Mouse (Mus musculus) bone marrow macrophage, adult 2 months (primary cell): ENCODE measurements around the gene Slc39a1.

Experiments
- CTCF ChIP-seq: IDR thresholded peaks from 2 replicates; pipeline ENCODE4 v1.5.1; 2012; ENCODE audit warnings: low read depth, mild to moderate bottlenecking, low read length, moderate library complexity
- POLR2A ChIP-seq: IDR thresholded peaks from 2 replicates; pipeline ENCODE4 v1.6.1; 2012; ENCODE audit warnings: mild to moderate bottlenecking, low read depth, low read length, borderline replicate concordance

GRCm38 (mm10) chr3:90220531-90220951, 27.4 kb upstream of the Slc39a1 start:
- TF ChIP-seq POLR2A (no peak), CTCF (no peak)
